Mouse (Mus musculus): ENCODE measurements around the gene Zfp36. TPM values are rescaled to one million over a fixed set of nuclear protein-coding genes. Genes with fewer than 3 reads are reported as not detected.

Zfp36 gene
- polyA plus RNA-seq, 1 experiment from 2014 or later = 18.6 TPM

- no peak for ATAC-seq (replicated peaks; ENCODE audit: low FRiP score, low read depth)
- Histone ChIP-seq H3K27ac (no peak overlapping the region), H3K36me3 (ENCODE audit: insufficient read depth, low read length) (peaks cover 34% of the 10 kb centered on the region), H3K27me3 (ENCODE audit: insufficient read depth, low read length) (no peaks in the 10 kb centered on the region), H3K9ac (ENCODE audit: low read depth, low read length) (no peak overlapping the region), H3K4me1 (replicated peaks; ENCODE audit: insufficient read depth, low read length) (peaks cover 10% of the 10 kb centered on the region; the same call in 1 of the 2 replicates), H3K4me3 (replicated peaks; ENCODE audit: low read depth, low read length) (no peak overlapping the region), H3K4me2 (ENCODE audit: low read length) (no peak overlapping the region), H3K9me3 (replicated peaks; ENCODE audit: low read length) (no peaks in the 10 kb centered on the region)
- no peak for DNase-seq (ENCODE audit: low spot score)
- 91% methylated on average over 16 of the region's 16 CpGs for WGBS
- TF ChIP-seq CTCF (IDR thresholded peaks at IDR 0.05; ENCODE audit: low read depth) = no peak
Measured at GRCm38 (mm10) chr7:28368276-28368920, 11.7 kb downstream of the Zfp36 start.

DNA sequence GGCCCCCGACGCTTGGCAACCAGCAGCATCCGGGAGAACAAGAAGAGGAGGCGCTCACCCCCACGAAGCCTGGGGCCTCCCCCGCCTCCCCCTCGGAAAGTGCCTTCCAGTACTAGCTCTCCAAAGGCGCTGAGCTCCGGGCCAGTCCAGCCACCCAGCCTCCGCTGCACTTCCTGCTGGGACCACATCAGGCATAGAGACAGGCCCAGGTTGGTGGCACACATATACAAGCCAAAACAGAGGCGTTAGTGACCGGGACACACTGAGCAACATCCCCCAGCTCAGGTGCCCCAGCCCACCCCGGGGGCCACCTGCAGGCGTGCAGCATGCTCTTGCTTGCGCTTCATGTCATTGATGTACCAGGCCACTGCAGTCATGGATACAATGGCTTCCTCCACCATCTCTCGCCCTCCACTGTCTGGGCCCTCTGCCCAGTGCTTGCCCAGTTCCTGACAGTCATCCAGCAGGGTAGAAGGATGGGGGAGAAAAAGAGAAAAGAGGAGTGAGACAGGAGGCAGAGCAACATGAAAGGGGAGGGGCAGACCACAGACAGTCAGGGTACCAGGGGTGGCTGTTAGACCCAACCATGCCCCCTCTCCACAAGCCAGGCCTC is 12.3 kb downstream of the Zfp36 start:
- 90% methylated on average over 16 of the region's 16 CpGs for whole genome bisulfite sequencing

GRCm38 (mm10) chr7:28362441-28363060 is 17.5 kb downstream of the Zfp36 start:
- DNase-seq (ENCODE audit: low spot score) (no peak), ATAC-seq (replicated peaks; ENCODE audit: low FRiP score, low read depth) (no peak)
- no peak overlapping the region for H3K4me3 ChIP-seq (replicated peaks; ENCODE audit: low read depth, low read length)
- H3K9me3 ChIP-seq (replicated peaks; ENCODE audit: low read length) = no peaks in the 10 kb centered on the region
- TF ChIP-seq CTCF (IDR thresholded peaks at IDR 0.05; ENCODE audit: low read depth) = no peak
- WGBS = 65% methylated on average over 16 of the region's 16 CpGs
- no peak overlapping the region for H3K9ac ChIP-seq (ENCODE audit: low read depth, low read length)
- H3K27ac ChIP-seq = peak overlapping the region; percentile 1; the same call in 1 of the 2 replicates
- 0 out of 2 replicates have a peak, but pooled peaks cover 2% of the 10 kb centered on the region for H3K4me1 ChIP-seq (replicated peaks; ENCODE audit: insufficient read depth, low read length)
- H3K27me3 ChIP-seq (ENCODE audit: insufficient read depth, low read length) = no peaks in the 10 kb centered on the region
- peaks cover 59% of the 10 kb centered on the region for H3K36me3 ChIP-seq (ENCODE audit: insufficient read depth, low read length)
- no peak overlapping the region for H3K4me2 ChIP-seq (ENCODE audit: low read length)

More for the DNA sequence above, 12.3 kb downstream of the Zfp36 start:
- Histone ChIP-seq H3K9me3 (replicated peaks; ENCODE audit: low read length) (no peaks in the 10 kb centered on the region), H3K4me3 (replicated peaks; ENCODE audit: low read depth, low read length) (no peak overlapping the region), H3K9ac (ENCODE audit: low read depth, low read length) (no peak overlapping the region), H3K4me1 (replicated peaks; ENCODE audit: insufficient read depth, low read length) (peaks cover 10% of the 10 kb centered on the region; the same call in 1 of the 2 replicates), H3K27me3 (ENCODE audit: insufficient read depth, low read length) (no peaks in the 10 kb centered on the region), H3K36me3 (ENCODE audit: insufficient read depth, low read length) (peaks cover 36% of the 10 kb centered on the region), H3K27ac (no peak overlapping the region), H3K4me2 (ENCODE audit: low read length) (no peak overlapping the region)
- no peak for TF ChIP-seq CTCF (IDR thresholded peaks at IDR 0.05; ENCODE audit: low read depth)
- ATAC-seq (replicated peaks; ENCODE audit: low FRiP score, low read depth) (no peak), DNase-seq (ENCODE audit: low spot score) (no peak)

GRCm38 (mm10) chr7:28361647-28362341 is 18.3 kb downstream of the Zfp36 start:
- Histone ChIP-seq H3K4me3 (replicated peaks; ENCODE audit: low read depth, low read length) (no peak overlapping the region), H3K4me1 (replicated peaks; ENCODE audit: insufficient read depth, low read length) (0 out of 2 replicates have a peak, but pooled peaks cover 8% of the 10 kb centered on the region), H3K9ac (ENCODE audit: low read depth, low read length) (no peak overlapping the region), H3K36me3 (ENCODE audit: insufficient read depth, low read length) (peaks cover 56% of the 10 kb centered on the region), H3K4me2 (ENCODE audit: low read length) (no peak overlapping the region), H3K27me3 (ENCODE audit: insufficient read depth, low read length) (no peaks in the 10 kb centered on the region), H3K27ac (peak overlapping the region; percentile 1; the same call in 1 of the 2 replicates), H3K9me3 (replicated peaks; ENCODE audit: low read length) (no peaks in the 10 kb centered on the region)
- no peak for DNase-seq (ENCODE audit: low spot score)
- no peak for TF ChIP-seq CTCF (IDR thresholded peaks at IDR 0.05; ENCODE audit: low read depth)
- 96% methylated on average over 20 of the region's 20 CpGs for WGBS
- ATAC-seq (replicated peaks; ENCODE audit: low FRiP score, low read depth) = no peak

DNA sequence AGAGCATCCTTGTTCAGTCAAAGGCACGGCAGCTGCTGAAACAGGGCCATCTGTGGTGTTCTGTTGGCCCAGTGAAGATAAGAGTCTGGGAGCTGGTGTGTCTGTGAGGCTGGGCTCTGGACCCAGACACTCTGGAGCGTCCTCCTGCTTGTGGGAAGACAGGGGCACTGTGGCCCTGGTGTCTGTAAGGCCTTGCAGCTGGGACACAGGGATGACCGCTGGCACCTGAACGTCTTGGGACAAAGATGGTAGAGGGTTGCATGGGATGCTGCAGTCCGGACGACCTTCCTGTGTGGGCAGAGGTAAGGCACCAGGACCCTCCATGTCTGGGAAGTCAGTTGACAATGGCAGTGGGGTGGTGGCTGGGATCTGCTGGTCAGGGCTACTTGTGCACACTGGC is 19.8 kb downstream of the Zfp36 start:
- Histone ChIP-seq H3K9me3 (replicated peaks; ENCODE audit: low read length) (no peaks in the 10 kb centered on the region), H3K36me3 (ENCODE audit: insufficient read depth, low read length) (peaks cover 47% of the 10 kb centered on the region), H3K4me3 (replicated peaks; ENCODE audit: low read depth, low read length) (no peak overlapping the region), H3K4me2 (ENCODE audit: low read length) (no peak overlapping the region), H3K9ac (ENCODE audit: low read depth, low read length) (no peak overlapping the region), H3K27me3 (ENCODE audit: insufficient read depth, low read length) (no peaks in the 10 kb centered on the region), H3K4me1 (replicated peaks; ENCODE audit: insufficient read depth, low read length) (0 out of 2 replicates have a peak, but pooled peaks cover 8% of the 10 kb centered on the region), H3K27ac (no peak overlapping the region)
- 88% methylated on average over 6 of the region's 6 CpGs for WGBS
- ATAC-seq (replicated peaks; ENCODE audit: low FRiP score, low read depth) (no peak), DNase-seq (ENCODE audit: low spot score) (no peak)
- no peak for TF ChIP-seq CTCF (IDR thresholded peaks at IDR 0.05; ENCODE audit: low read depth)

DNA sequence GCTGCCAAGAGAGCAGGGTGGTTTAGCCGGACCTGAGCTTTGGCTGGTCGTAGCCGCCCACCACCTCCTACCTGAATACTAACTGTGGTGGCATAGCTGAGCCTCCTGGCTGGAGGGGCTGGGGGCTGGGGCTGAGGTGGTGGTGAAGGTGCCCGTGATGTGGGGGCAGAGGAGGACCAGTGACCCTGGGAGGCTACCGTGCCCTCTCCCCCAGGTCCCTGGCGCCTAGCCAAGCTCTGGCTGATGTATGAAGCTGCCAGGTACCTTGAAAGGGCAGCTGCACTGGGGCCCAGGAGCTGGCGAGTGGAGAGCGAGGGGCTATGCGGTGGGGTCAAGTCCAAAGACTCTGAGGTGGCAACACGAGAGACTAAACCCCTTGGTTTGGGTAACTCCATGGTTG is 20.2 kb downstream of the Zfp36 start:
- Histone ChIP-seq H3K4me2 (ENCODE audit: low read length) (no peak overlapping the region), H3K4me1 (replicated peaks; ENCODE audit: insufficient read depth, low read length) (0 out of 2 replicates have a peak, but pooled peaks cover 8% of the 10 kb centered on the region), H3K9me3 (replicated peaks; ENCODE audit: low read length) (no peaks in the 10 kb centered on the region), H3K9ac (ENCODE audit: low read depth, low read length) (no peak overlapping the region), H3K4me3 (replicated peaks; ENCODE audit: low read depth, low read length) (no peak overlapping the region), H3K27ac (no peak overlapping the region), H3K27me3 (ENCODE audit: insufficient read depth, low read length) (no peaks in the 10 kb centered on the region), H3K36me3 (ENCODE audit: insufficient read depth, low read length) (peaks cover 47% of the 10 kb centered on the region)
- TF ChIP-seq CTCF (IDR thresholded peaks at IDR 0.05; ENCODE audit: low read depth) = no peak
- ATAC-seq (replicated peaks; ENCODE audit: low FRiP score, low read depth) (no peak), DNase-seq (ENCODE audit: low spot score) (no peak)
- WGBS = 79% methylated on average over 10 of the region's 10 CpGs

Measured in kidney, postnatal 0 days (tissue).